Mouse (Mus musculus) ES-E14 (cell line): ENCODE measurements at regions not wholly inside any gene's neighbourhood (a gene's known extent, or its start where the extent isn't known, plus 50 kb on each side); places are given as distances from the start of the nearest gene placed in this dataset.

Experiments used
- DNase-seq: peaks from one replicate; pipeline ENCODE4 v3.0.0-alpha.2; 2013; ENCODE audit warnings: low read depth, low spot score
- H3K27ac ChIP-seq: 2 replicates; pipeline ENCODE4 v1.5.1; 2012; ENCODE audit warnings: low read depth, mild to moderate bottlenecking, low read length, moderate library complexity, mixed read lengths; ENCODE audit not compliant: poor library complexity, insufficient read depth, severe bottlenecking
- H3K36me3 ChIP-seq: 2 replicates; pipeline ENCODE4 v1.6.1; 2012; ENCODE audit warnings: mild to moderate bottlenecking, low read length, moderate library complexity, mixed read lengths; ENCODE audit not compliant: control insufficient read depth, poor library complexity, insufficient read depth, severe bottlenecking
- H3K4me1 ChIP-seq, 2 experiments: fragments of 150-350 bp in 1 of 2; sonication (generic) in 1 of 2; 2 replicates each; pipeline ENCODE4 v1.6.1; 2012; ENCODE audit warnings: low read length in 2 of 2, mild to moderate bottlenecking in 1 of 2, mixed read lengths in 1 of 2; ENCODE audit not compliant: control insufficient read depth in 2 of 2, insufficient read depth in 2 of 2, poor library complexity in 1 of 2
- H3K4me3 ChIP-seq, 2 experiments: fragments of 150-350 bp in 1 of 2; sonication (generic) in 1 of 2; 2 replicates each; pipeline ENCODE4 v1.5.1; 2012; ENCODE audit warnings: low read length in 2 of 2, low read depth in 1 of 2, mild to moderate bottlenecking in 1 of 2, mixed read lengths in 1 of 2; ENCODE audit not compliant: insufficient read depth in 1 of 2, poor library complexity in 1 of 2, severe bottlenecking in 1 of 2
- H3K9ac ChIP-seq: 2 replicates; pipeline ENCODE4 v1.6.1; 2012; ENCODE audit warnings: low read depth, mild to moderate bottlenecking, low read length, mixed read lengths; ENCODE audit not compliant: poor library complexity, insufficient read depth, severe bottlenecking
- H3K9me3 ChIP-seq: fragments of 150-350 bp; sonication (generic); 2 replicates; pipeline ENCODE4 v1.6.1; 2012; ENCODE audit warnings: low read depth, mild to moderate bottlenecking, low read length; ENCODE audit not compliant: control insufficient read depth, insufficient read depth
- CHD2 ChIP-seq: IDR thresholded peaks from 2 replicates; pipeline ENCODE4 v1.6.1; 2014; ENCODE audit warnings: mild to moderate bottlenecking, low read depth, low read length, inconsistent platforms
- HCFC1 ChIP-seq: IDR thresholded peaks from 2 replicates; pipeline ENCODE4 v1.6.1; 2012; ENCODE audit warnings: low read length, inconsistent platforms, borderline replicate concordance; ENCODE audit not compliant: insufficient read depth
- MAFK ChIP-seq: IDR thresholded peaks from 2 replicates; pipeline ENCODE4 v1.6.1; 2014; ENCODE audit warnings: mild to moderate bottlenecking, low read depth, low read length, inconsistent platforms; ENCODE audit not compliant: insufficient read depth
- ZC3H11A ChIP-seq: IDR thresholded peaks from 2 replicates; pipeline ENCODE4 v1.6.1; 2012; ENCODE audit warnings: low read depth, mild to moderate bottlenecking, inconsistent platforms, low read length, borderline replicate concordance
- ZNF384 ChIP-seq: IDR thresholded peaks from 2 replicates; pipeline ENCODE4 v1.6.1; 2012; ENCODE audit warnings: low read depth, low read length, inconsistent platforms
- in situ Hi-C, 2 experiments: fragments of 600-800 bp; cut with MboI; formaldehyde crosslinking; loops; one replicate each; pipeline ENCODE4 v1.15.1; 2025; ENCODE audit warnings: low sequenced_read_pairs in 2 of 2, inconsistent platforms in 1 of 2; ENCODE audit not compliant: unreplicated experiment in 2 of 2

- no peaks in the 10 kb centered on the region for H3K9me3 ChIP-seq
- TF ChIP-seq ZNF384 (no peak), MAFK (no peak), HCFC1 (no peak), ZC3H11A (no peak), CHD2 (no peak)
- H3K36me3 ChIP-seq: no peaks in the 10 kb centered on the region
- no peak overlapping the region for H3K9ac ChIP-seq
- H3K4me1 ChIP-seq: no peaks in the 10 kb centered on the region
- no peak for DNase-seq
- H3K4me3 ChIP-seq: no peak overlapping the region
- in situ Hi-C loops: no loop called here
- no peak overlapping the region for H3K27ac ChIP-seq
Observed at GRCm38 (mm10) chr10:37484311-37485023, 345.7 kb upstream of the Marcks start.

GRCm38 (mm10) chr10:37483521-37483920, 344.8 kb upstream of the Marcks start:
- H3K36me3 ChIP-seq: no peaks in the 10 kb centered on the region
- H3K4me1 ChIP-seq: no peaks in the 10 kb centered on the region
- H3K27ac ChIP-seq: no peak overlapping the region
- no peak overlapping the region for H3K9ac ChIP-seq
- DNase-seq: no peak
- in situ Hi-C loops: no loop called here
- H3K4me3 ChIP-seq: no peak overlapping the region
- H3K9me3 ChIP-seq: no peaks in the 10 kb centered on the region
- TF ChIP-seq CHD2: no peak
- TF ChIP-seq MAFK: no peak
- no peak for TF ChIP-seq HCFC1
- TF ChIP-seq ZNF384: no peak
- TF ChIP-seq ZC3H11A: no peak

GRCm38 (mm10) chr10:37481879-37482278, 343.2 kb upstream of the Marcks start:
- DNase-seq: no peak
- in situ Hi-C loops: no loop called here
- no peak for TF ChIP-seq HCFC1
- no peak for TF ChIP-seq ZNF384
- no peak for TF ChIP-seq ZC3H11A
- TF ChIP-seq MAFK: no peak

GRCm38 (mm10) chr10:37480331-37480730, 341.6 kb upstream of the Marcks start:
- TF ChIP-seq HCFC1 (no peak), ZNF384 (no peak), CHD2 (no peak), ZC3H11A (no peak), MAFK (no peak)

More at GRCm38 (mm10) chr10:37481879-37482278, 343.2 kb upstream of the Marcks start:
- Histone ChIP-seq H3K4me1 (no peaks in the 10 kb centered on the region), H3K27ac (no peak overlapping the region), H3K9ac (no peak overlapping the region), H3K9me3 (no peaks in the 10 kb centered on the region), H3K36me3 (no peaks in the 10 kb centered on the region), H3K4me3 (no peak overlapping the region)

More at GRCm38 (mm10) chr10:37480331-37480730, 341.6 kb upstream of the Marcks start:
- DNase-seq: no peak
- Histone ChIP-seq H3K9ac (no peak overlapping the region), H3K4me3 (no peak overlapping the region), H3K9me3 (no peaks in the 10 kb centered on the region), H3K4me1 (no peaks in the 10 kb centered on the region), H3K36me3 (no peaks in the 10 kb centered on the region), H3K27ac (no peak overlapping the region)
- in situ Hi-C loops: no loop called here
